Mouse (Mus musculus): ENCODE data around the gene Lypd4. TPM values are rescaled to one million over a fixed set of nuclear protein-coding genes. Genes with fewer than 3 reads are reported as not detected.

The Lypd4 gene
- polyA plus RNA-seq, 1 experiment, result not detected

DNA sequence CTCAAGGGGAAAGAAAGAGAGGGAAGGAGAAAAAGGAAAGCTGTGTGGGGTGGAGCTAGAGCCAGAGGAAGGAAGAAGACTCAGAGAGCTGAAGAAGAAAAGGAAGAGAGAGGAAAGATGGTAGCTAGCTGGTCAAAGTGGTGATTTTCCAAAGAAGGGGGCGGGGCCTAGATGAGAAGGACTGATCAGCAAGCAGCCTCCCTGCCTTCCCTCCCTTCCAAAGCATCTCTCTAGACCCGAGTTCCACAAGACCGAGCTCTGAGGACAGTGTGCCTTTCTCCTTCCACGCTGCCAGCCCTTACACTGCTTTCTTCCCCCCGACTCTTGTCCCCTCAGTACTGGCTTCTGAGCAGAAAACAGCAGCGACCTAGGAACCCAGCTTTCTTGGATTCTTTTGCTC is 5.6 kb downstream of the Lypd4 start:
- Histone ChIP-seq H3K27me3 (ENCODE audit: control insufficient read depth, insufficient read depth, low read length) (no peaks in the 10 kb centered on the region), H3K4me3 (ENCODE audit: control insufficient read depth, insufficient read depth, low read length) (no peak overlapping the region), H3K4me1 (replicated peaks; ENCODE audit: control insufficient read depth, insufficient read depth, low read length) (no peaks in the 10 kb centered on the region), H3K36me3 (ENCODE audit: control insufficient read depth, insufficient read depth, low read length) (no peaks in the 10 kb centered on the region), H3K27ac (ENCODE audit: control insufficient read depth, insufficient read depth, low read length) (no peak overlapping the region)
- 55% methylated on average over 6 of the region's 6 CpGs for WGBS
- TF ChIP-seq POLR2A (IDR thresholded peaks at IDR 0.05; ENCODE audit: control insufficient read depth, extremely low read depth, insufficient read depth, low read length, poor library complexity), result no peak
- TF ChIP-seq CTCF (IDR thresholded peaks at IDR 0.05; ENCODE audit: borderline replicate concordance, control insufficient read depth, extremely low read depth, insufficient read depth, low read length, poor library complexity), result no peak
- no peak for DNase-seq

DNA sequence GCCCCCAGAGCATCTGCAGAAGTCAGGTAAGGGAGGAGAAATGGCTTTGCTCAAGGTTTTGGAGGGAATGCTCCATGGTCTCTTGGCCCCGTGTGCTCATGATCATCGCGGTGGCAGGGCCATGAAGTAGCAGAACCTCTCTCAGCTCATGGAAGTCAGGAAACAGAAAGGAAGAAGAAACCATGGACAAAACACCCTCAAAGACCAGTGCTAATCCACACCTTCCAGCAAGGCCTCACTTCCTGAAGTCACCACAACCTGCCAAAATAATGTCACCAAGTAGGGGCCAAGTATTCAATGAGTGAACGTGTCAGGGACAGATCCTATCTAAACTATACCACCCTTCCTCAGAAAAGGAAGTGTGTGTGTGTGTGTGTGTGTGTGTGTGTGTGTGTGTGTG is 6.9 kb downstream of the Lypd4 start:
- H3K4me1 ChIP-seq (replicated peaks; ENCODE audit: control insufficient read depth, insufficient read depth, low read length), result no peaks in the 10 kb centered on the region
- H3K36me3 ChIP-seq (ENCODE audit: control insufficient read depth, insufficient read depth, low read length), result no peaks in the 10 kb centered on the region
- no peaks in the 10 kb centered on the region for H3K27me3 ChIP-seq (ENCODE audit: control insufficient read depth, insufficient read depth, low read length)
- H3K27ac ChIP-seq (ENCODE audit: control insufficient read depth, insufficient read depth, low read length), result no peak overlapping the region
- WGBS, result 37% methylated on average over 4 of the region's 4 CpGs
- no peak overlapping the region for H3K4me3 ChIP-seq (ENCODE audit: control insufficient read depth, insufficient read depth, low read length)
- no peak for DNase-seq
- TF ChIP-seq CTCF (IDR thresholded peaks at IDR 0.05; ENCODE audit: borderline replicate concordance, control insufficient read depth, extremely low read depth, insufficient read depth, low read length, poor library complexity), result no peak
- TF ChIP-seq POLR2A (IDR thresholded peaks at IDR 0.05; ENCODE audit: control insufficient read depth, extremely low read depth, insufficient read depth, low read length, poor library complexity), result no peak

DNA sequence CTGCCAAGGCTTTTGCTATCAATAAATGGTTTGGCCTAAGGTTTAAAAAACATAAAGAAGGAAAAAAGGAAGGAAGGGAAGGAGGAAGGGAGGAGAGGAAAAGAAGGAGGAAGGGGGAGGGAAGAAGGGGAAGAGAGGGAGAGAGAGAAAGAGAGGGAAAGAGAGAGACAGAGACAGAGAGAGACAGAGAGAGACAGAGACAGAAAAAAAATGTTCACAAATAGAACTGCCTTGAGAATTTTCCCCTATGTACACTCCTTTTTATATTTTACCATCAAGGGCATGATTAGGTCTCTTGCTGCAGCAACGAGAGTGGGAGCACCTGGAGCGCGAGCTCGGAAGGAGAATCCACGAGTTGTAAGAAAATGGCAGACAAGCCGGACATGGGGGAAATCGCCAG is 7.8 kb downstream of the Lypd4 start, which contains the start of gene Gm9844:
Gm9844 (plus strand) TSS at position 301 of the 400 bp plus-strand sequence.
- TF ChIP-seq POLR2A (IDR thresholded peaks at IDR 0.05; ENCODE audit: control insufficient read depth, extremely low read depth, insufficient read depth, low read length, poor library complexity) (no peak), CTCF (IDR thresholded peaks at IDR 0.05; ENCODE audit: borderline replicate concordance, control insufficient read depth, extremely low read depth, insufficient read depth, low read length, poor library complexity) (no peak)
- WGBS, result 95% methylated on average over 7 of the region's 7 CpGs
- DNase-seq, result no peak

DNA sequence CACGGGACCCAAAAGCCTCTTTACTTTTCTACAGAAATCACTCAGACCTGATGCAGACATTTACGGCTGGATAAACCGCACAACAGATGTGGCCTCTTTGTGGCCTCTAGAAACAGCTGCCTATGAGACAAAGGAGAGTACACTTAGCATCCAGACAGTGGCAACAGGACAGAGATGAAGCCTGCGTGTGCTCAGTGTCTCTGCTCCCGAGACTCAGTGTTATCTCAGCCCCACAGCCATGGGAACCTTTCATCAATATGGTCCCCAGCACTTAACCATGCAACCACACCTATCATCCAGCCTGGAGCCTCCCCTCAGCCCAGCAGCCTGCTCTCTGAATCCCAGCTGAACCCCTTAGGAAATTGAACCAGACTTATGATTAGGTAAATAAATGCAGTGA is 10.5 kb downstream of the Lypd4 start:
- DNase-seq, result no peak
- TF ChIP-seq CTCF (IDR thresholded peaks at IDR 0.05; ENCODE audit: borderline replicate concordance, control insufficient read depth, extremely low read depth, insufficient read depth, low read length, poor library complexity) (no peak), POLR2A (IDR thresholded peaks at IDR 0.05; ENCODE audit: control insufficient read depth, extremely low read depth, insufficient read depth, low read length, poor library complexity) (no peak)
- Histone ChIP-seq H3K27me3 (ENCODE audit: control insufficient read depth, insufficient read depth, low read length) (no peaks in the 10 kb centered on the region), H3K27ac (ENCODE audit: control insufficient read depth, insufficient read depth, low read length) (no peak overlapping the region), H3K4me1 (replicated peaks; ENCODE audit: control insufficient read depth, insufficient read depth, low read length) (no peaks in the 10 kb centered on the region), H3K36me3 (ENCODE audit: control insufficient read depth, insufficient read depth, low read length) (no peaks in the 10 kb centered on the region), H3K4me3 (ENCODE audit: control insufficient read depth, insufficient read depth, low read length) (no peak overlapping the region)
- WGBS, result 86% methylated on average over 5 of the region's 5 CpGs

More for the DNA sequence above, 7.8 kb downstream of the Lypd4 start, which contains the start of gene Gm9844:
- Histone ChIP-seq H3K4me3 (ENCODE audit: control insufficient read depth, insufficient read depth, low read length) (no peak within 1 kb of the TSS), H3K4me1 (replicated peaks; ENCODE audit: control insufficient read depth, insufficient read depth, low read length) (no peaks in the 10 kb centered on the region), H3K27me3 (ENCODE audit: control insufficient read depth, insufficient read depth, low read length) (no peaks in the 10 kb centered on the region), H3K27ac (ENCODE audit: control insufficient read depth, insufficient read depth, low read length) (no peak within 1 kb of the TSS), H3K36me3 (ENCODE audit: control insufficient read depth, insufficient read depth, low read length) (no peaks in the 10 kb centered on the region)

DNA sequence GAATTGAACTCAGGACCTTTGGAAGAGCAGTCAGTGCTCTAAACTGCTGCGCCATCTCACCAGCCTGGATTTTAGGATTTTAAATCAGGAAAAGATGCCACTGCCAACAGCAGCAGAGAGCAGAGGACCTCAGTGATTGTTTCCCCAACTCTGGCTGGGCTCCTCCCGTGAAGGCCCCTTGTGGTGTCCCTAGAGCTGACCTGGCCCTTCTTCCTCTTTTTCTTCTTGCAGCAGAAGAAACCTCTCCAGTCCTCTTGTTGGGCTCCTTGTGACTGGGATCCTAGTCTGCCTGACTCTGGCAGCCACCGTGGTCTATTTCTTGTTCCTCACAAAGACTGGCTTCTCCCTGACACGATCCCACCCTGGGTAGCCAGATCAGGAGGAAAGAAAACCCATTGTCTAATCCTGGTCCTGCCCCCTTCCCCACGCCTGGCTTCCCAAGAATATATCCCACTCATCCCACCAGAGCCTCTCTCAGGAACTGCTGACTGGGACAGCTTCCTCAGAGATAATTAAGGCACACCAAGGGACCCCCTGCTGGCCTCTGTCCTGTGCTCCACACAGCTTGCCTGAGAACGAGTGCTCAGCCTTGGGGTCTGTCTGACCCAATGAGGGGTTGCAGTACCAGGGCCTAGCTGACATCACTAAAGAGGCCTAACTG is 13.2 kb downstream of the Lypd4 start:
- Histone ChIP-seq H3K27me3 (ENCODE audit: control insufficient read depth, insufficient read depth, low read length) (no peaks in the 10 kb centered on the region), H3K36me3 (ENCODE audit: control insufficient read depth, insufficient read depth, low read length) (no peaks in the 10 kb centered on the region), H3K27ac (ENCODE audit: control insufficient read depth, insufficient read depth, low read length) (no peak overlapping the region), H3K4me1 (replicated peaks; ENCODE audit: control insufficient read depth, insufficient read depth, low read length) (no peaks in the 10 kb centered on the region), H3K4me3 (ENCODE audit: control insufficient read depth, insufficient read depth, low read length) (no peak overlapping the region)
- 54% methylated on average over 6 of the region's 6 CpGs for WGBS
- no peak for TF ChIP-seq CTCF (IDR thresholded peaks at IDR 0.05; ENCODE audit: borderline replicate concordance, control insufficient read depth, extremely low read depth, insufficient read depth, low read length, poor library complexity)
- no peak for TF ChIP-seq POLR2A (IDR thresholded peaks at IDR 0.05; ENCODE audit: control insufficient read depth, extremely low read depth, insufficient read depth, low read length, poor library complexity)
- DNase-seq, result no peak

DNA sequence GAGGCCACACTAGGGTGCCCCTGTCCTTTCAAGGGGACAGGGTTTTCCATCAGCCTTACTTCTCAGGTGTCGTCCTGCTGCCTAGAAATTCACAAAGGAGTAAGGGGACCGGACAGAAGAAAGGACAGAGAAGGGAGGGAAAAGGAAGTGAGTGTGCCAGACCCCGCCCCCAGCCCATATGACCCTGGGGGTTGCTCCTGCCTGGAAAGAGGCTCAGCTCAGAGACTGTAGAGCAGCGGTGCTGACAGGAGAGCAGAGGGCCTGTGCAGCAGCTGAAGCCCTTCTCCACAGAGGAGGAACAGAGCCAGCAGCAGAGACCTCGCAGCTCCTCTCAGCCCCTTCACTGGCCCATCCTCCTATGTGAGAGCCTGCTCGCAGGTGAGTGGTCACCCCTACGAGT is 16.0 kb downstream of the Lypd4 start:
- H3K4me1 ChIP-seq (replicated peaks; ENCODE audit: control insufficient read depth, insufficient read depth, low read length), result 0 out of 2 replicates have a peak, but pooled peaks cover 3% of the 10 kb centered on the region
- no peak overlapping the region for H3K4me3 ChIP-seq (ENCODE audit: control insufficient read depth, insufficient read depth, low read length)
- DNase-seq, result no peak
- no peaks in the 10 kb centered on the region for H3K36me3 ChIP-seq (ENCODE audit: control insufficient read depth, insufficient read depth, low read length)
- H3K27ac ChIP-seq (ENCODE audit: control insufficient read depth, insufficient read depth, low read length), result no peak overlapping the region
- TF ChIP-seq POLR2A (IDR thresholded peaks at IDR 0.05; ENCODE audit: control insufficient read depth, extremely low read depth, insufficient read depth, low read length, poor library complexity), result no peak
- TF ChIP-seq CTCF (IDR thresholded peaks at IDR 0.05; ENCODE audit: borderline replicate concordance, control insufficient read depth, extremely low read depth, insufficient read depth, low read length, poor library complexity), result no peak
- 74% methylated on average over 7 of the region's 7 CpGs for WGBS
- H3K27me3 ChIP-seq (ENCODE audit: control insufficient read depth, insufficient read depth, low read length), result no peaks in the 10 kb centered on the region

DNA sequence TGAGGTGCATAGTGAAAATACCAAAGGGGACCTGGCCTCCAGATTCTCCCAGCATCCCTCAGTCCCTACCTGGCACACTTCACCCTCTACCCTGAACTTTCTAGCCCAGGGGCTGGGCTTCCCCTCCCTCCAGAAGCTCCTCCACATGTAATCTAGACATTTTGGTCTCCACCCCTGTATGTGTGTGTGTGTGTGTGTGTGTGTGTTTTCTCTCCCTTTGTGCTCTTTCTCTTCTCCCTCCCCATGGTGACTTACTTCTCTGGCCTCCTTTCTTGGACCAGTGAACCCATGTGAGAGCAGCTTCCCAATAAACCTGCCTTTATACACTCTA is 16.5 kb downstream of the Lypd4 start:
- TF ChIP-seq POLR2A (IDR thresholded peaks at IDR 0.05; ENCODE audit: control insufficient read depth, extremely low read depth, insufficient read depth, low read length, poor library complexity), result no peak
- no peak for TF ChIP-seq CTCF (IDR thresholded peaks at IDR 0.05; ENCODE audit: borderline replicate concordance, control insufficient read depth, extremely low read depth, insufficient read depth, low read length, poor library complexity)
- Histone ChIP-seq H3K4me3 (ENCODE audit: control insufficient read depth, insufficient read depth, low read length) (no peak overlapping the region), H3K27me3 (ENCODE audit: control insufficient read depth, insufficient read depth, low read length) (no peaks in the 10 kb centered on the region), H3K27ac (ENCODE audit: control insufficient read depth, insufficient read depth, low read length) (no peak overlapping the region), H3K36me3 (ENCODE audit: control insufficient read depth, insufficient read depth, low read length) (no peaks in the 10 kb centered on the region), H3K4me1 (replicated peaks; ENCODE audit: control insufficient read depth, insufficient read depth, low read length) (0 out of 2 replicates have a peak, but pooled peaks cover 3% of the 10 kb centered on the region)
- DNase-seq, result no peak

Data from thymus, adult 2 months (tissue).